Mouse (Mus musculus) midbrain, embryonic 14.5 days (tissue): ENCODE data around the gene Clec2d. TPM values are rescaled to one million over a fixed set of nuclear protein-coding genes. Genes with fewer than 3 reads are reported as not detected.
A peak's percentile ranks its signal among the peaks of the same experiment; 100 is the strongest.

Source experiments
- ATAC-seq: fragments of 200-750 bp; cut with Nextera tagmentation; 2 replicates; pipeline ENCODE4 v1.8.0; 2017; ENCODE audit warnings: moderate number of reproducible peaks, moderate library complexity; ENCODE audit not compliant: low FRiP score, low TSS enrichment
- DNase-seq: peaks from one replicate; pipeline ENCODE4 v3.0.0-alpha.2; 2015
- H3K27ac ChIP-seq: fragments of 300-500 bp; sonication (generic); replicated peaks from 2 replicates; pipeline ENCODE4 v1.5.1; 2014; ENCODE audit warnings: mild to moderate bottlenecking, low read depth, low read length, moderate library complexity
- H3K27me3 ChIP-seq: fragments of 300-500 bp; sonication (generic); 2 replicates; pipeline ENCODE4 v1.6.1; 2014; ENCODE audit warnings: low read length, control low read depth, mixed read lengths; ENCODE audit not compliant: control insufficient read depth, insufficient read depth
- H3K36me3 ChIP-seq: fragments of 300-500 bp; sonication (generic); 2 replicates; pipeline ENCODE4 v1.6.1; 2014; ENCODE audit warnings: low read length, control low read depth; ENCODE audit not compliant: control insufficient read depth, insufficient read depth
- H3K4me1 ChIP-seq: fragments of 300-500 bp; sonication (generic); 2 replicates; pipeline ENCODE4 v1.6.1; 2014; ENCODE audit warnings: mild to moderate bottlenecking, antibody characterized with exemption, low read length, control low read depth; ENCODE audit not compliant: control insufficient read depth, insufficient read depth
- H3K4me2 ChIP-seq: fragments of 300-500 bp; sonication (generic); 2 replicates; pipeline ENCODE4 v1.6.1; 2014; ENCODE audit warnings: mild to moderate bottlenecking, low read length, moderate library complexity
- H3K4me3 ChIP-seq: fragments of 300-500 bp; sonication (generic); replicated peaks from 2 replicates; pipeline ENCODE4 v1.5.1; 2014; ENCODE audit warnings: low read depth, low read length
- H3K9ac ChIP-seq: fragments of 300-500 bp; sonication (generic); replicated peaks from 2 replicates; pipeline ENCODE4 v1.6.1; 2014; ENCODE audit warnings: mild to moderate bottlenecking, low read length, moderate library complexity
- H3K9me3 ChIP-seq: fragments of 300-500 bp; sonication (generic); 2 replicates; pipeline ENCODE4 v1.6.1; 2016; ENCODE audit warnings: low read length, control low read depth, mixed read lengths; ENCODE audit not compliant: control insufficient read depth
- WGBS: fragments of 180-500 bp; shearing (Covaris S2); extraction: QIAGEN DNeasy Blood & Tissue Kit; methylation state at CpG from one replicate; pipeline ENCODE4 v1.1.7; 2014; 5-methylcytosine and 5-hydroxymethylcytosine counted together
- polyA plus RNA-seq: library from polyadenylated mRNA; unstranded; fragments of >200 nt; fragmentation: Nextera tagmentation; extraction: Ambion mirVana; gene quantifications from 2 replicates; pipeline ENCODE4 v1.2.1, GENCODE M21; 2014

Gene Clec2d
- 0.17 TPM in 1 of 2 replicates, not detected in the other for polyA plus RNA-seq

GRCm38 (mm10) chr6:129180403-129181169 is at the start of gene Clec2d:
Gene Clec2d (plus strand): TSS chr6:129180615.
- Histone ChIP-seq H3K4me1 (peaks cover 6% of the 10 kb centered on the region; the same call in 1 of the 2 replicates), H3K27ac (peak within 1 kb of the TSS; percentile 77), H3K36me3 (no peaks in the 10 kb centered on the region), H3K4me2 (peak within 1 kb of the TSS; percentile 55), H3K27me3 (no peaks in the 10 kb centered on the region), H3K9ac (peak within 1 kb of the TSS; percentile 27; the same call in 1 of the 2 replicates), H3K9me3 (no peaks in the 10 kb centered on the region), H3K4me3 (peak within 1 kb of the TSS; percentile 34)
- under 1% methylated on average over 15 of the region's 15 CpGs for WGBS
- DNase-seq (peak; percentile 86), ATAC-seq (peak; percentile 85)

GRCm38 (mm10) chr6:129132604-129133341 is 47.6 kb upstream of the Clec2d start:
- Histone ChIP-seq H3K4me2 (no peak overlapping the region), H3K9me3 (no peaks in the 10 kb centered on the region), H3K36me3 (no peaks in the 10 kb centered on the region), H3K27ac (no peak overlapping the region), H3K4me3 (no peak overlapping the region), H3K27me3 (no peaks in the 10 kb centered on the region), H3K9ac (no peak overlapping the region), H3K4me1 (no peaks in the 10 kb centered on the region)
- DNase-seq (no peak), ATAC-seq (no peak)
- WGBS = 87% methylated on average over 4 of the region's 4 CpGs

GRCm38 (mm10) chr6:129146812-129147211 is 33.6 kb upstream of the Clec2d start:
- Histone ChIP-seq H3K4me3 (no peak overlapping the region), H3K27me3 (no peaks in the 10 kb centered on the region), H3K9me3 (no peaks in the 10 kb centered on the region), H3K4me1 (no peaks in the 10 kb centered on the region), H3K27ac (no peak overlapping the region), H3K4me2 (no peak overlapping the region), H3K36me3 (no peaks in the 10 kb centered on the region), H3K9ac (no peak overlapping the region)
- ATAC-seq (no peak), DNase-seq (no peak)
- 94% methylated on average over 2 of the region's 2 CpGs for WGBS

GRCm38 (mm10) chr6:129160103-129160502 is 20.3 kb upstream of the Clec2d start:
- no peak for DNase-seq
- WGBS = 93% methylated on average over 3 of the region's 3 CpGs
- no peak for ATAC-seq

GRCm38 (mm10) chr6:129161136-129161535 is 19.3 kb upstream of the Clec2d start:
- no peak for ATAC-seq
- Histone ChIP-seq H3K9ac (no peak overlapping the region), H3K27ac (no peak overlapping the region), H3K27me3 (no peaks in the 10 kb centered on the region), H3K9me3 (no peaks in the 10 kb centered on the region), H3K4me3 (no peak overlapping the region), H3K4me2 (no peak overlapping the region), H3K4me1 (no peaks in the 10 kb centered on the region), H3K36me3 (no peaks in the 10 kb centered on the region)
- 92% methylated on average over 3 of the region's 3 CpGs for WGBS
- DNase-seq = no peak

More at GRCm38 (mm10) chr6:129160103-129160502, 20.3 kb upstream of the Clec2d start:
- no peaks in the 10 kb centered on the region for H3K9me3 ChIP-seq
- no peak overlapping the region for H3K27ac ChIP-seq
- no peaks in the 10 kb centered on the region for H3K27me3 ChIP-seq
- H3K36me3 ChIP-seq = no peaks in the 10 kb centered on the region
- no peak overlapping the region for H3K9ac ChIP-seq
- no peak overlapping the region for H3K4me2 ChIP-seq
- H3K4me1 ChIP-seq = no peaks in the 10 kb centered on the region
- no peak overlapping the region for H3K4me3 ChIP-seq

- Histone ChIP-seq H3K4me1 (no peaks in the 10 kb centered on the region), H3K4me2 (no peak overlapping the region), H3K27me3 (no peaks in the 10 kb centered on the region), H3K9me3 (no peaks in the 10 kb centered on the region), H3K4me3 (no peak overlapping the region), H3K9ac (no peak overlapping the region), H3K36me3 (no peaks in the 10 kb centered on the region), H3K27ac (no peak overlapping the region)
- DNase-seq (no peak), ATAC-seq (no peak)
These were observed 18.5 kb upstream of the Clec2d start for GRCm38 (mm10) chr6:129161951-129162350.

GRCm38 (mm10) chr6:129162587-129163159 is 17.7 kb upstream of the Clec2d start:
- no peak overlapping the region for H3K4me3 ChIP-seq
- no peak overlapping the region for H3K9ac ChIP-seq
- H3K27ac ChIP-seq = no peak overlapping the region
- H3K4me2 ChIP-seq = no peak overlapping the region
- no peaks in the 10 kb centered on the region for H3K9me3 ChIP-seq
- DNase-seq (no peak), ATAC-seq (no peak)
- no peaks in the 10 kb centered on the region for H3K4me1 ChIP-seq
- no peaks in the 10 kb centered on the region for H3K27me3 ChIP-seq
- no peaks in the 10 kb centered on the region for H3K36me3 ChIP-seq
- 81% methylated on average over 3 of the region's 3 CpGs for WGBS

- Histone ChIP-seq H3K27me3 (no peaks in the 10 kb centered on the region), H3K4me3 (no peak overlapping the region), H3K9ac (no peak overlapping the region), H3K27ac (no peak overlapping the region), H3K9me3 (no peaks in the 10 kb centered on the region), H3K4me1 (no peaks in the 10 kb centered on the region), H3K4me2 (no peak overlapping the region), H3K36me3 (no peaks in the 10 kb centered on the region)
- 87% methylated on average over 1 of the region's 1 CpGs for WGBS
- DNase-seq (no peak), ATAC-seq (no peak)
These were observed 16.8 kb upstream of the Clec2d start for GRCm38 (mm10) chr6:129163606-129164005.
